Mouse (Mus musculus): ENCODE measurements around the gene Trpv1.

DNA sequence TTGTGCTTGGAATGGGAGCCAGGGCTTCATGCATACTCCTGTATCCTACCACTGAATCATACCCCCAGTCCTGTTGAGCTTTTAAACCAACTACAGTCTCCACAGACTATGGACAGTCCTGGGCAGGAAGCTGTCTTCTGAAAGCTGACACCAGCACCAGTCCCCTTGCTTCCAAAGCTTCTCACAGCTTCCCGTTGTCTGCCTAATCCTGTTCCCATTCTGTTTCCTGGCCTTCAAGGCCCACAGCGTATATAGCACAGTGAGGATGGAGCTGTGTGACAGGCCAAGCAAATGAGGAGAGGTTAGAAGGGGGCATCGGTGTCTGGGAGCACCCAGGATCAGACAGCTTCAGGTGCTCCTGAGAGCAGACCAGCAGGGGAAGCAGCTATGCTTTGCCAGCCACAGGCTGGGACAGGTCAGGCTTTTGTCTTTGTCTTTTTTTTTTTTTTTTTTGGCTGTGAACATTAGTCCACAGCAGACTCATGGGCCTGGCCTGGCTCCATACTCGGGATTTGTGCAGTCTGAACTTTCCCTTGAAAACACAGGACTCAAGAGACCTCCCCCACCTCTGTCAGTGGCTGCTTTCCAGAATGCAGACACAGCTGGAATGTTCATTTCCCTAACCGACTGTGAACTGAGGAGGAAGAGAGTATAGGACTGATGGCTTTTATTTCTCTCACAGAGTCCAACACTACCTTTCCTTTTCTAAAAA, 2.1 kb downstream of the Trpv1 start:
- TF ChIP-seq CTCF (IDR thresholded peaks at IDR 0.05; ENCODE audit: control insufficient read depth, insufficient read depth, insufficient replicate concordance, low read depth, low read length) = no peak
- no peak for TF ChIP-seq POLR2A (IDR thresholded peaks at IDR 0.05; ENCODE audit: control insufficient read depth, low read depth, low read length)
